Mouse (Mus musculus): ENCODE results near the gene Tubb2a.

GRCm38 (mm10) chr13:34101247-34101646 is 23.4 kb upstream of the Tubb2a start:
- TF ChIP-seq CTCF (IDR thresholded peaks at IDR 0.05; ENCODE audit: borderline replicate concordance, insufficient read depth, low read length): no peak
- TF ChIP-seq POLR2A (IDR thresholded peaks at IDR 0.05; ENCODE audit: low read depth, low read length): no peak

All from embryonic fibroblast, embryonic 13.5 days (primary cell).